Mouse (Mus musculus) heart, embryonic 10.5 days (tissue): Measurements from ENCODE around the gene Clmp. TPM values are rescaled to one million over a fixed set of nuclear protein-coding genes. Genes with fewer than 3 reads are reported as not detected.

ENCODE experiments used
- DNase-seq: peaks from one replicate; pipeline ENCODE4 v3.0.0-alpha.2; 2017; ENCODE audit warnings: low spot score
- H3K27ac ChIP-seq: fragments of 300-500 bp; sonication (generic); 2 replicates; pipeline ENCODE4 v1.5.1; 2016; ENCODE audit warnings: mild to moderate bottlenecking
- H3K27me3 ChIP-seq: fragments of 300-500 bp; sonication (generic); 2 replicates; pipeline ENCODE4 v1.6.1; 2016; ENCODE audit warnings: mild to moderate bottlenecking; ENCODE audit not compliant: poor library complexity, insufficient read depth, severe bottlenecking
- H3K36me3 ChIP-seq: fragments of 300-500 bp; sonication (generic); 2 replicates; pipeline ENCODE4 v1.6.1; 2016; ENCODE audit warnings: mild to moderate bottlenecking, moderate library complexity
- H3K4me1 ChIP-seq: fragments of 300-500 bp; sonication (generic); 2 replicates; pipeline ENCODE4 v1.6.1; 2016; ENCODE audit warnings: mild to moderate bottlenecking
- H3K4me3 ChIP-seq: fragments of 300-500 bp; sonication (generic); 2 replicates; pipeline ENCODE4 v1.5.1; 2016; ENCODE audit warnings: mild to moderate bottlenecking, moderate library complexity
- H3K9me3 ChIP-seq: fragments of 300-500 bp; sonication (generic); 2 replicates; pipeline ENCODE4 v1.6.1; 2016; ENCODE audit warnings: mild to moderate bottlenecking, moderate library complexity
- WGBS: fragments of 180-500 bp; shearing (Covaris S2); methylation state at CpG from one replicate; pipeline ENCODE4 v1.1.7; 2016; 5-methylcytosine and 5-hydroxymethylcytosine counted together
- polyA plus RNA-seq: library from polyadenylated mRNA; unstranded; fragments of >200 nt; fragmentation: Nextera tagmentation; extraction: Ambion mirVana; gene quantifications from 2 replicates; pipeline ENCODE4 v1.2.1, GENCODE M21; 2016

Clmp gene
- polyA plus RNA-seq = 6.2 and 18.4 TPM in 2 replicates

GRCm38 (mm10) chr9:40685801-40686420 is at the start of gene Clmp:
Gene Clmp (plus strand): TSS chr9:40685962.
- Histone ChIP-seq H3K36me3 (no peaks in the 10 kb centered on the region), H3K27me3 (peaks cover 35% of the 10 kb centered on the region), H3K4me1 (peaks cover 20% of the 10 kb centered on the region), H3K27ac (peak within 1 kb of the TSS; percentile 90), H3K4me3 (peak within 1 kb of the TSS; percentile 80), H3K9me3 (no peaks in the 10 kb centered on the region)
- no peak for DNase-seq
- under 1% methylated on average over 53 of the region's 53 CpGs for WGBS

- no peaks in the 10 kb centered on the region for H3K36me3 ChIP-seq
- H3K9me3 ChIP-seq = no peaks in the 10 kb centered on the region
- no peaks in the 10 kb centered on the region for H3K27me3 ChIP-seq
- WGBS = 17% methylated on average over 2 of the region's 2 CpGs
- DNase-seq = no peak
- no peak overlapping the region for H3K27ac ChIP-seq
- H3K4me3 ChIP-seq = no peak overlapping the region
- H3K4me1 ChIP-seq = peaks cover 13% of the 10 kb centered on the region
These were observed 49.7 kb upstream of the Clmp start for GRCm38 (mm10) chr9:40636054-40636453.

- no peak for DNase-seq
- Histone ChIP-seq H3K4me3 (peak overlapping the region; percentile 68), H3K27me3 (no peaks in the 10 kb centered on the region), H3K36me3 (no peaks in the 10 kb centered on the region), H3K9me3 (no peaks in the 10 kb centered on the region), H3K27ac (peak overlapping the region; percentile 81; the same call in 1 of the 2 replicates), H3K4me1 (peaks cover 11% of the 10 kb centered on the region)
- WGBS = 34% methylated on average over 8 of the region's 8 CpGs
These were observed 47.9 kb upstream of the Clmp start for GRCm38 (mm10) chr9:40637705-40638393.

- Histone ChIP-seq H3K27me3 (no peaks in the 10 kb centered on the region), H3K4me1 (peaks cover 13% of the 10 kb centered on the region), H3K36me3 (no peaks in the 10 kb centered on the region), H3K4me3 (peak overlapping the region; percentile 68), H3K27ac (peak overlapping the region; percentile 81), H3K9me3 (no peaks in the 10 kb centered on the region)
- WGBS = 2% methylated on average over 14 of the region's 14 CpGs
- DNase-seq = peak; percentile 77
These were observed 47.2 kb upstream of the Clmp start for GRCm38 (mm10) chr9:40638394-40639049.

- no peak overlapping the region for H3K27ac ChIP-seq
- no peaks in the 10 kb centered on the region for H3K9me3 ChIP-seq
- 71% methylated on average over 10 of the region's 10 CpGs for WGBS
These were observed 46.1 kb upstream of the Clmp start for GRCm38 (mm10) chr9:40639536-40640187.

GRCm38 (mm10) chr9:40641318-40641717 is 44.4 kb upstream of the Clmp start:
- Histone ChIP-seq H3K27ac (no peak overlapping the region), H3K36me3 (no peaks in the 10 kb centered on the region), H3K4me3 (no peak overlapping the region), H3K27me3 (0 out of 2 replicates have a peak, but pooled peaks cover 4% of the 10 kb centered on the region), H3K4me1 (peaks cover 13% of the 10 kb centered on the region), H3K9me3 (no peaks in the 10 kb centered on the region)
- 86% methylated on average over 2 of the region's 2 CpGs for WGBS
- DNase-seq = no peak

More at GRCm38 (mm10) chr9:40639536-40640187, 46.1 kb upstream of the Clmp start:
- Histone ChIP-seq H3K27me3 (0 out of 2 replicates have a peak, but pooled peaks cover 4% of the 10 kb centered on the region), H3K4me1 (peaks cover 13% of the 10 kb centered on the region), H3K4me3 (no peak overlapping the region), H3K36me3 (no peaks in the 10 kb centered on the region)
- DNase-seq = no peak

GRCm38 (mm10) chr9:40642470-40643220 is 43.1 kb upstream of the Clmp start:
- no peak overlapping the region for H3K4me3 ChIP-seq
- H3K9me3 ChIP-seq = no peaks in the 10 kb centered on the region
- peaks cover 13% of the 10 kb centered on the region for H3K4me1 ChIP-seq
- 24% methylated on average over 16 of the region's 16 CpGs for WGBS
- H3K36me3 ChIP-seq = no peaks in the 10 kb centered on the region
- H3K27ac ChIP-seq = no peak overlapping the region
- no peak for DNase-seq
- 0 out of 2 replicates have a peak, but pooled peaks cover 4% of the 10 kb centered on the region for H3K27me3 ChIP-seq

- H3K9me3 ChIP-seq = no peaks in the 10 kb centered on the region
- H3K27me3 ChIP-seq = 0 out of 2 replicates have a peak, but pooled peaks cover under 1% of the 10 kb centered on the region
- DNase-seq = no peak
- no peaks in the 10 kb centered on the region for H3K36me3 ChIP-seq
- H3K4me1 ChIP-seq = peaks cover 6% of the 10 kb centered on the region; the same call in 1 of the 2 replicates
- no peak overlapping the region for H3K27ac ChIP-seq
- H3K4me3 ChIP-seq = no peak overlapping the region
- WGBS = 91% methylated on average over 3 of the region's 3 CpGs
These were observed 36.3 kb upstream of the Clmp start for GRCm38 (mm10) chr9:40649444-40649843.

- no peaks in the 10 kb centered on the region for H3K9me3 ChIP-seq
- no peaks in the 10 kb centered on the region for H3K36me3 ChIP-seq
- no peaks in the 10 kb centered on the region for H3K27me3 ChIP-seq
- peaks cover 6% of the 10 kb centered on the region; the same call in 1 of the 2 replicates for H3K4me1 ChIP-seq
- H3K27ac ChIP-seq = no peak overlapping the region
- no peak for DNase-seq
- 70% methylated on average over 6 of the region's 6 CpGs for WGBS
- no peak overlapping the region for H3K4me3 ChIP-seq
These were observed 35.8 kb upstream of the Clmp start for GRCm38 (mm10) chr9:40649983-40650382.

GRCm38 (mm10) chr9:40651239-40651859 is 34.4 kb upstream of the Clmp start:
- no peaks in the 10 kb centered on the region for H3K27me3 ChIP-seq
- DNase-seq = no peak
- H3K27ac ChIP-seq = no peak overlapping the region
- 76% methylated on average over 4 of the region's 4 CpGs for WGBS
- peaks cover 6% of the 10 kb centered on the region; the same call in 1 of the 2 replicates for H3K4me1 ChIP-seq
- no peak overlapping the region for H3K4me3 ChIP-seq
- no peaks in the 10 kb centered on the region for H3K36me3 ChIP-seq
- H3K9me3 ChIP-seq = no peaks in the 10 kb centered on the region

- DNase-seq = no peak
- no peaks in the 10 kb centered on the region for H3K36me3 ChIP-seq
- H3K4me1 ChIP-seq = peaks cover 6% of the 10 kb centered on the region; the same call in 1 of the 2 replicates
- H3K4me3 ChIP-seq = no peak overlapping the region
- H3K9me3 ChIP-seq = no peaks in the 10 kb centered on the region
- peak overlapping the region; percentile 67; the same call in 1 of the 2 replicates for H3K27ac ChIP-seq
- H3K27me3 ChIP-seq = no peaks in the 10 kb centered on the region
- WGBS = 27% methylated on average over 9 of the region's 9 CpGs
These were observed 33.0 kb upstream of the Clmp start for GRCm38 (mm10) chr9:40652757-40653156.
